Mouse (Mus musculus) right cerebral cortex, adult 18-20 months (tissue): ENCODE measurements around the gene Tdrkh.

Experiments used
- DNase-seq: peaks from one replicate; pipeline ENCODE4 v3.0.0; 2022; ENCODE audit warnings: mixed read lengths

Tdrkh gene

DNA sequence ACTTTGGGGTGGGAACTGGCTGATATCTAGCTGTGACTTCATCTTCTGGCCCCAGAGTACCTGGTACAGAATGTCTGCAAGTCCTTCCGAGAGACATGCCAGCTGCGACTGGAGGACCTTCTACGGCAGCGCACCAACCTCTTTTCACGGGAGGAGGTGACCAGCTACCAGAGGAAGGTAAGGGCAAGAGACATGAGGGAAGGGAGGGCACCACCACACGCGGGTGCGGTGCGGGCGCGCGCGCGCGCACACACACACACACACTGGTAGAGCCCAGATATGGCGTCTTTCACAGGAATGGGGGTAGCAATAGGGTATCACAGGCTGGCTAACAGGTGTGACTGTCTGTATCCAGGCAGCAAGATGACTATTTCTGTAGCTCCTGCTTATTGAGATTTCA lies 23.7 kb upstream of the Tdrkh start:
- DNase-seq = no peak

DNA sequence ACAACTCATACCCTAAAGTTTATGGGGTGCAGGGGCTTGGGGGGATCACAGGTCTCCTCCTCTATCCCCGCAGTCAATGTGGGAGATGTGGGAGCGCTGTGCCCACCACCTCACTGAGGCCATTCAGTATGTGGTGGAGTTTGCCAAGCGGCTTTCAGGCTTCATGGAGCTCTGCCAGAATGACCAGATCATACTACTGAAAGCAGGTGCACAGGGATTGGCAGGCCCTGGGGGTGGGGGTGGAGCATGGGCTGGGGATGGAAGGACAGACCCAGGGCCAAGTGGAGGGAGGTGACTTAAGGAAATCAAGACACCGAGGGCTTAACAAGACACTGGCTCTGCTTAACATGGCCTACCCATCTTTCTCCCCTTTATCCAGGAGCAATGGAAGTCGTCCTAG lies 22.1 kb upstream of the Tdrkh start:
- no peak for DNase-seq

DNA sequence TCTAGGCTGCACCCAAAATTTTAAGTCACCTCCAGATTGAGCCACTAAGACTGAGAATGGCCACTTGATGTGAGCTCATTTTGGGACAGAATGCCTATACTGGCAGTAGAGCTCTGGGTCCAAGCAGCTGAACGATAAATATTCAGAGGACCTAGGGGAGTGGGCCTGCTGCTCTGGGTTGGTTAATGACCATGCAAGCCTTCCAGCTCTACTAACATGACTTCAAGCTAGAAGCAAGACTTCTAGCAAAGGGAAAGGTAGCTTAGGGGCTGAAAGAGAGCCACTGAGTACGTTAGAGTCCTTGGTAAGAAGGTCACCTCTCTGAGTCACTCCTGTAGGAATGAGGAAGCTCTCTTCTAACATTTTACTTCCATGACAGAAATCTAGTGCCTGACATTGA lies 20.9 kb upstream of the Tdrkh start:
- DNase-seq = no peak

DNA sequence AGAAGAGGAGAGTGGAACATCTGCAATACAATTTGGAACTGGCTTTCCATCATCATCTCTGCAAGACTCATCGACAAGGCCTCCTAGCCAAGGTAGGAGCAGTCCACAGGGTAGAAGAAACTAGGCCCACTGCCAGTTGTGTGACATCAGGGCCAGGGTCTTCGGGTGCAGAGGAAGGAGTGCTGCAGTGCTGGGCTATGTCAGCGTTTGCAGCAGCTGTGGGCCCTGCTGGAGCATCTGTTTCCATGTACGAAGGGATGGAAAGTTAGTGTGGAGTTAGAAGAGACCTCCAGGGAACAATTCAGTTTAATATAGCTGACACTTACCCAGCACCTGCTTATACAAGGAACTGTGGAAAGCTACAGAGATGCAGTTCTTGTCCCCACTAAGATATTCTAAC lies 20.0 kb upstream of the Tdrkh start:
- DNase-seq = no peak

DNA sequence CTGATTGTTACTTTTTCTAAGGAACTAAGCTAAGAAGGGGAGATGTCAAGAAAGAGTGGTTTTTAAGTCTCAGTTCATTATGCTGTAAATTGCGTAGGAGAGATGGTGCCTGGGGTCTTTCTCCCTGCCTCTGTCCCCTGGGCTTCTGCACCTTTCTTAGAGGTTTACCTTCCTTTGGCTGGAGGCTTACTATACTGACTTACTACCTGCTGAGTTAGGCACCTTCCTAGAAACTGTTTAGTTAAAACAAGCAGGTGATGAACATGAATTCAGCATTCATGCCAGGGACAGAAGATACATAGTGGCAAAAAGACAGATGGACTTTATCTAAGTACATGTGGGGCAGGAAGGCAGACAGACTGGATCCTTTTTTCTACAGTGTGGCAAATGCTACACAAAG lies 16.7 kb upstream of the Tdrkh start:
- DNase-seq = no peak

DNA sequence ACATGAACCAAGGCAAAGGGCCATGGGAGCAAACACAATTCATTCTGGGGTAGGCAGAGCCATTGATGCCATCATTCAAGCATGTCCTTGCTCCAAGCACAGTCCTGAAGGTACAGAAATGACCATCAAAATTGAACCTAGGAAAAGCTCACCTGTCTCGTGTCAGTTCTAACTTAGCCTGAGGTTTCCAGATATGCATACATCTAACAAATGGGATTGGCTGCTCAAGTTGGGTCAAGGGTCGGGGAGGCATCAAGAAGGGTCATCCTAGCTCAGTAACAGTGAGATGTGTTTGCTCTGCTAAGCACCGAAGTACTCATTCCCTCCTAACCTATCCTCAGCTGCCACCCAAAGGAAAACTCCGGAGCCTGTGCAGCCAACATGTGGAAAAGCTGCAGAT lies 16.2 kb upstream of the Tdrkh start:
- no peak for DNase-seq

DNA sequence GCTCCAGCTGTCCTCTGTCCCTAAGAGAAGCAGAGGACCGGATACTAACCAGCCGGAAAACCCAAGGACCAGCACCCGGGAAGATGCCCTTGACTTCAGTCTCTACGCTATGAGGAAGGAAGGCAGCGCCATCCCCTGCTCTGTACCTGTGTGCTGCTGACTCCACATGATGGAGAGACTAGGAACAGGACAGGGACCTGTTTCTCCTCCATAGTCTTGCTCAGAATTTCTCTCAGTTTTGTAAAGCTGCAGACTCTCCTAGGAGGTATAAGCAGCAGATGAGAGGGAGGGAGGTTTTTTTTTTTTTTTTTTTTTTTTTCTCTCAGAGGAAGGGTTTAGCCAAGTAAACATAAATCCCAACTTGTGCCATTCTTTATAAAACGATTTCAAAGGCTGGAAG lies 14.9 kb upstream of the Tdrkh start, which contains the start of gene Lingo4:
TSS of gene Lingo4 (plus strand) at position 301 of the 400 bp plus-strand sequence.
- no peak for DNase-seq

DNA sequence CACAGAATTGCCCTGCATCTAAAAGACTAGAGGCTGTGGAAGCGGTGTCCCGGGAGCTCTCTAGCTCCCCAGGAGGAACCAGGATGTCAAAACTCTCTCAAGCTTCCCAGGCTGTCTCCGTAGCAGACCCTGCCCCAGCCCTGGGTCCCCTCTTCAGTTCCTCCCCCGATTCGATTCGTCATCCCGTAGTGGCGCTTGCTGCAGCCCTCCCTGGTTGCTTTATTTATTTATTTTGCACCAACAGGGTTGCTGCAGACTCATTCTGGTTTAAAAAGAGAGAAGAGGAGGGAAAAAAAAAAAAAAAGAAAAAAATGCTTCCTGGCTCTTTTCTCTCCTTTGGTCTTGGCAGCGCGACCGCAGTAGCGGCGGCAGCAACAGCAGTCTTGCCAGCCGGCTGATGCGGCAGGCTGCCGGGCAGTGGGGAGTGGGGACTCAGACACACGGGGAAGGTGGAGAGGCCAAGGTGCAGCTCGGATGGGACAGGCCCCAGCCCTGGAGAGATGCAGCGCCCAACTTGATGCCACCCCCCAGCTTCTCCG lies 14.1 kb upstream of the Tdrkh start:
- DNase-seq = peak; percentile 26

DNA sequence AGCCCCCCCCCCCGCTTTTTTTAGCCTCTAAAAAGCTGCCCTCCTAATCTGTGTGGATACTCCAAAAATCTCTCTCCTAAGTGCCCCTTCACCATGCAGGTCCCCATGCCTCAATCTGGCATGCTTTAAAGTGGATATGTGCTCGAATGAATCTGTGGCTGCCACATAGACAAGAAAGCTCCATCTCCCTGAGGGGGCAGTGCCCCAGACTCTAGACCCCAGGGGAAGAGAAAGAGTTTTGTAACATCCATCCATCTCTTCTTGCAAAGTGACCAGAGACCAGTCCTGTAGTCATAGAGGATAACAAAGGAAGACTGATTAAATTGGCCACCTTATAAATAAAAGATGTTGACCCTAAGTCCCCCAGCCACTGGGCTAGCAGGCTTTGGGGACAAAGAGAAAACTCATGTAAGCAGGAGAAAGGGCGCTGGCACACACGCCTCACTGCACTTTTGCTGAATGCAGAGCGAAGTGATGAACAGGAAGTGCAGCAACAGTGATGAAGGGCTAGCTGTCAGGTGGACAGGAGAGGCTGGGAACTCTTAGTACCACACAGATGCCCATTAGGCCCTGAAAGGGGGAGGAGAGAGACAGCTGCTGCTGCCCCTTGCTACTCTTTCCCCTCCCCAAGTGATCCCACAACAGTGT lies 13.3 kb upstream of the Tdrkh start:
- DNase-seq = no peak

DNA sequence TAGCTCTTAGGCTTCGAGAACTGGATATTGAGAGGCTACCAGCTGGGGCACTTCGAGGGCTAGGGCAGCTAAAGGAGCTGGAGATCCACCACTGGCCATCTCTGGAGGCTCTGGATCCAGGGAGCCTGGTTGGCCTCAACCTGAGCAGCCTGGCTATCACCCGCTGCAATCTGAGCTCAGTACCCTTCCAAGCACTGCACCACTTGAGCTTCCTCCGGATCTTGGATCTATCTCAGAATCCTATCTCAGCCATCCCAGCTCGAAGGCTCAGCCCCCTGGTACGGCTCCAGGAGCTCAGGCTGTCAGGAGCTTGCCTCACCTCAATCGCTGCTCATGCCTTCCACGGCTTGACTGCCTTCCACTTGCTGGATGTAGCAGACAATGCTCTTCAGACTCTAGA lies 10.6 kb upstream of the Tdrkh start:
- DNase-seq = no peak

DNA sequence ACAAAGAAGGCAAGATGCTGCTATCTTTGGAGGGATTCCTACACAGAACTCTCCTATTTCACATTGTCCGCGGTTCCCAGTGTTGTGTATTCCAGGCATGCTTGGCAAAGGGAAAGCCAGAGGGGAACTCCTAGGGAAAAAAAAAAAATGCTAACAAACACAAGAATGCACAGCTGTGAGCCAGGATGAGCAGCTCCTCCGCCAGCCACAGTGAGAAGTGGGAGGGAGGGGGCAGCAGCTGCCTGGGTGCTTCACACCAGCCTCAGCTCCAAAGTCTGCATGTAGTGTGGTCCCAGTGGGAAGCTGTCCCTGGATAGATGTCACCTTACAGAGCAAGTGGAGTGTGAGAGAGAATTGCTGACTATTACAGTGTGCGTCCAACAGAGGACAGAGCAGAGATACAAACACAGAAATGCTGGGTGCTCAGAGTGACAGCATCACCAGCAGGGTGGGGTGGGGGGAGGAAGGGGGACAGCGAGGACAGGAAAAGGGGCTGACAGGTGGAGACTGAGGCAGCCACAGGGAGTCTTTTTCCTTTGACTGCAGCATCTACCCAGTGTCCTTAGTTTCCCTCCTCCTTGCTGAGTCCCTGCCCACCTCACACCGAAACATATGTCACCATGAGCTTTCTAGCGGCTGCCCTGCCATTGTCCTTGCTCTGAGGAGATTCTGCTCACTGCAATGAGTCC lies 8.6 kb upstream of the Tdrkh start:
- peak; percentile 69 for DNase-seq

DNA sequence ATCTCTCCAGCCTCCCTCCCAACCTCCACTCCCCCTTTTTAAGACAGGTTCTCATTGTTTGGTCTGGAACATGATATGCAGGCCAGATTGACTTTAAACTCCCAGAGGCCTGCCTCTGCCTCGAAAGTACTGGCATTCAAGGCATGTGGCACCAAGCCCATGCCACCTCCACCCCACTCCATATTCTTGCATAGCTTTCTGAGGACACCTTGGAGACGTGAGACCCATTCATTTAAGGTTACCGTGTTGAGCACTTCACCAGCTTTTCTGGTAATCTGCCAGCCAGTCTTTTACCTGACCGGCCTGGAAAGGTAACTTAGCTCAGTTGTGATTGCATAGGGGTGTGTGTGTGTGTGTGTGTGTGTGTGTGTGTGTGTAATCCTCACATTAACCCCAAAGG lies 7.5 kb upstream of the Tdrkh start:
- no peak for DNase-seq

DNA sequence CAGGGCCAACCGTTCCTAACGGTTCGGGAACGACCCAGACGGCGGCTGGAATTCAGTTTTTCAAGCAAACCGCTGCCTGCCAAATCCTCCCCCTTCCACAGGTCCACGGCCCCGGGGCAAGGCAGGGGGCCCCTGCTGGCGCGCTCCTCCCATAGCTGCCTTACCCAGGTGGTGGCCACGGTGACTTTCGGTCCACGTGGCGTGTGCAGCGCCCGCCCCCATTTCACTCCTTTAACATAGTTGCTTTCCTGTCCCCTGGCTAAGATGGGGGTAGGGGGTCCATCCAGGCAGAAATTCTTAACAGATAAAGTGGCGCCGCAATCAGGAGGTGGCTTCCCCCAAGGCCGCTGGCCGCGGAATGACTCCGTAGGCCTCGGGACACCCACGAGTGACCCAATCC lies 543 bp upstream of the Tdrkh start:
- DNase-seq = no peak

DNA sequence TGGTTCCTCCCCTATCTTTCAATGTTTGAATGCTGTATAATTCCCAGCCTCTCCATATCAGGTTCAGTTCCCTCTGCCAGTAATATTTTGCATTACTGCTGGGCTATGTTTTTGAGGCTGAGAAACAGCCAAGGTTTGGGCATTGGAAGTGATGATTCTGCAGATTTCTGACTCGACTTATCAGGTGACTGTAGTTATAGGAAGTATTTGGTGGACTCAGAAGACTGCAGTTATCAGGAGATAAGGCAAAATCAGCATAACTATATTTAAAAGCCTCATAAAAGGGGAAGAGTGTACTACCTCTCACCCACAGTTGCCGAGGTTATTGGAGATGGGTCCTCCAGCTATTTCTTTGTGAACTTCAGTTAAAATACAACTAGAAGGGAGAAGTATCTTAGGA lies 17.9 kb downstream of the Tdrkh start:
- DNase-seq = no peak

DNA sequence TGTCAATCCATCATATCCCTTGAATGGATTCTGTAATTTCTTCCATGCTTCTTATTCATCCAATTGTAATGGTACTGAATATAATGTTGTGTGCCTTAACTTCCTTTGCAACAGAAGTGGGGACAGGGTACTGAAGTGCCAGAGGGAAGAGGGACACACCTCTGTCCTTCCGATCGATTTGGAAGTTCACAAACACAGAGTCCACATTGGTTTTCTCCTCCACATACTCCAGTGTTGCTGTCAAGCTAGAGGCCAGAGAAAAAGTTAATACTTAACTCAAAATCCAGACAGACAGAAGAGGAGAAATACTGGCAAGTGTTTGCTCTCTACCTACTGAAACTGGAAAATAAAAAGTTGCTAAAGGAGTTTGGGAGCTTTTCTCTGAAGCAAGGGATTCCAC lies 21.2 kb downstream of the Tdrkh start:
- DNase-seq = no peak

DNA sequence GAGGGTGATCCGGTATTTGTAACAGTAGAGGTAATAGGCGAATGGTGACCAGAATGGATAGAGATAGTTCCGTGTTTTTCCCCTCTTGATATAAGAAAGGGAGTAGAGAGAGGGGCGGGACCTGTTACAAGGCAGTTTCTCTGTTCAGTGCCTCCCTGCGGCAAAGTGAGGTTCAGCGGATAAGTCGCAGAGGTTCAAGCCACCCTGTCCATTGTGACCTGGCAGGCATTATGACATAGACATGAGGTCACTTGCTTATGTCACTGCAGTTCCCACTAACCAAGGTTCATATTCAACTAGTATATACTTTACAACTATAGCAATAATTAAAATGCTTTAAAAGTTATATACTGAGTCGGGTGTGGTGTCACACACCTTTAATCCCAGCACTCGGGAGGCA lies 23.3 kb downstream of the Tdrkh start:
- no peak for DNase-seq

DNA sequence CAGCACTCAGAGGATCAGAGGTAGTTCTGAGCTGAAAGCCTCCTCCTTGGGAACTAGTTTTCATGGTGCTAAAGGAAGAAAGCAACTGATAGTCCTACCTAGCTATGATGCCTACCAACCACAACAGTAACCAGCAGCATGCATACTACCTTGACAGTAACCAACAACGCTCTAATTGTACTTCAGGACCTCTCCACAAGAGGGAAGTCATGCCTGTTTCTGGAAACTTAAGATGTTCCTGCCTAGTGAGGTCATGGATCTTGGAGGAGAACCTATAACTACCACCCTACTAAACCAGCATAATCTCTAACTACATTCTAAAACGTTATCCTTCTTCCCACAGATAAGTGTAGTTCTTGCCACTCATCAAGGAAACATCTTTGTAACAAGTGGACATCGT lies 28.1 kb downstream of the Tdrkh start:
- DNase-seq = no peak

DNA sequence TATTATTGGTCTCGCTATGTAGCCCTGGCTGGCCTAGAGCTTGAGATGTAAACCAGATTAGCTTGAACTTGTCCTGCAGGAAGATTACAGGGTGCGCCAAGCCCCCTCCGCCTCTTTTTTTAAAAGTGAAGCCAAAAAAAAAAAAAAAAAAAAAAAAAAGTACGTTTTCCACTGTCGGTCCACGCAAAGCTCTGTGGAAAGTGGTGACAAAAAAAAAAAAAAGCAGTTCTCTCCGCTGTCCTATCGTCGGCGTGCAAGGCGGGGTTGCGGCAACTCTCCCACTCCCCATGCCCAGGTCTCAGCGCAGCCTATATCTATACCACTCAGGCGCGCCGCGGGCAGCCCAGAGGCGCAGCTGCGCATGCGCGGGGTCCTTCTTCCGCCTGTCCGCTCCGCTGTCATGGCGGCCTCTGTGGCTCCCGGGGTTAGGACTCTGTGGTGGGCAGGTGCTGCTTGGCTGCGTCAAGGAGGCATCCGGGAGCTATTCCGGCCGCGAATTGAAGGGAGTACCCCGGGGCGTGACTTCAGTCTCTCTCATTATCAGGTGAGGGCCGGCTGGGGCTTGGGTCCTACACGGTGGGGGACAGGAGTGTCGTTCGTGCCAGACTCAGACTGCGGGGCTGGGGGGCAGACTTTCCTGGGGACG lies 30.0 kb downstream of the Tdrkh start, which contains the start of gene Mrpl9:
TSS of gene Mrpl9 (plus strand) at position 368 of the 646 bp plus-strand sequence.
- DNase-seq = peak; percentile 95

DNA sequence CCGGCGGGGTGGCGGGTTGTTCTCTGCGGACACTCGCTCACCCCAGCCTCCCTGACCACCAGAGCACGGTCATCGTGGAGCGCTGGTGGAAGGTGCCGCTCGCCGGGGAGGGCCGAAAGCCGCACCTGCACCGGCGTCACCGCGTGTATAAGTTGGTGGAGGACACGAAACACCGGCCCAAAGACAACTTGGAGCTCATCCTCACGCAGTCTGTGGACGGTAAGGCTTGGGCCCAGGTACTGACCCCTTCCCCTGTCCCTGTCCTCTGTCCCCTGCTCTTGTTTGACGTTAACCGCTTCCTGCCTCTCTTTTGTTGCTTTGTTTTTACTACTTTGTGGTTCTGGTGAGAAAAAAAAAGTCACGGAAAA lies 30.5 kb downstream of the Tdrkh start, which contains the start of gene Oaz3:
TSS of gene Oaz3 (minus strand) at position 319 of the 368 bp plus-strand sequence.
- no peak for DNase-seq

DNA sequence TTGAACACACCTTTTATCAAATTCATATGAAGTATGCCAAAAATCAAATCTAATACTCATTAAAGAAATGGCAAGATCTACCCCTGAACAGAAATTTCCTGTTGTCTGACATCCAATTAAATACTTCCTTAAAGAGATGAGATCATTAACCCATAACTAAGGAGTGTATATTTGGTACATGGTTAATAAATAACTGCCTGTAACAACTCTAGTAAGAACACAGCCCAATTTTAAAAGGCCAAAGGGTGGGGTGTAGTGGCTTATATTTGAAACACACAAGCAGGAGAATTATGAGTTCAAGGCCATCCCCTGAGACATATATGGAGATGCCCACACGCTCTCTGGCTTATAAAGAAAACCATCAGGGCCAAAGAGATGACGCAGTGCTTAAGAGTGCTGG lies 36.3 kb downstream of the Tdrkh start:
- no peak for DNase-seq

DNA sequence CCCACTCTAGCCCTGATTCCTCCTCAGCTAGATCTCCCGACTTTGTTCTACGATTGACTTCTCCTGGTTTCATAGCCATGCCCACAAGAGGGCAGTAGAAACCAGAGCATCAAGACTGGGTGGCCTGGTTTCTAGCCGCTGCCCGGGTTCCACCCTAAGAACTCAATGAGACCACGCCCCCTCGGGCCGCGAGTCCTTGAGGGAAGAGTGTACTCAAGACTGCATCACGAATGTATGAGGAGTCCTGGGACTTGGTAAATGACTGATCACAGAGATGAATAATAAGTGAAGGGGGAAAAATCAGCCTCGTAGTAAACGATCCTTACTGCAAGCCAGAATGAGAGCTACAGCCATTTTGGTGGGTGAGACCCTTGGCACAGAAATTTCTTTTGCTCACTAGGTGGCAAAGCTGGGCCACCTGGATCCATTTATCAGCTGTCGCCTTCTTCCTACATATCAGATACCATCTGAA lies 43.5 kb downstream of the Tdrkh start:
- DNase-seq = peak; percentile 84

DNA sequence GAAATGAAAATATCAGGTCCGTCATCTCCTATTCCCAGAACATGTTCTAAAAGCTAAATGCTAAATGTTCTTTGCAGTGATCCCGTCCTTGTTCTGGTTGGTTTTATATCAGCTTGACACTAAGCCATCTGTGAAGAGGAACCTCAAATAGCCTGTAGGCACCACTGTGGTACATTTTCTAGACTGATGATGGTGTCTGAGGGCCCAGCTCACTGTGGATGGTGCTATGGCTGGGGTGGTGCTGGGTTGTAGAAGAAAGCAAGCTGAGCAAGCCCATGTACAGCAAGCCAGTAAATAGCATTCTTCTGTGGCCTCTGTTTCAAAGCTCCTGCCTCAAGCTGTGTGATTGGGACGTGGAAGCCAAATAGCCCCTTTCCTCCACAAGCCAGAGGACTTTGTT lies 44.0 kb downstream of the Tdrkh start:
- DNase-seq = no peak

DNA sequence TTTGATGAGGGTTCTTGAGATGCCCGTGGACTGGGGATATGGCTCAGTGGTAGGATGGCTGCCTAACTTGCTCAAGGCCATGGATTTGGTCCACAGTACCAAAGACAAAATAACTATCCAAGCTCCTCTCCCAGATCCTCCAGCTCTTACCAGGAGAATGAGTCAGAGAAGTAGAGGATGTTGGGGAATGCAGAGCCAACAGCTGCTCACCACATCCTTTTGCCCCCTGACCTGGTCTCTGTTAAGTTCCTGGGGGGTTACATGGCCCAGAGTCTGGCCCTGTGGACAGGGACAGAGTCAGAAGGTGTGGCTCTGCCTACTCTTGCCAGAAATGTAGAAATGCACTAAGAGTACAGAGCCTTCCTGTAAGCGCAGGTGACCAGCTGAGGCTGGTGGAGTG lies 46.8 kb downstream of the Tdrkh start:
- no peak for DNase-seq
